Mouse (Mus musculus) retina, embryonic 14.5 days (tissue): Measurements from ENCODE around the gene Susd4.

Source experiments
- DNase-seq: peaks from one replicate; pipeline ENCODE4 v3.0.0-alpha.2; 2015; ENCODE audit warnings: low spot score

Gene Susd4

GRCm38 (mm10) chr1:182763716-182764461 is at the start of gene Susd4:
TSS of gene Susd4 (plus strand) at chr1:182763860.
- DNase-seq = peak; percentile 79

DNA sequence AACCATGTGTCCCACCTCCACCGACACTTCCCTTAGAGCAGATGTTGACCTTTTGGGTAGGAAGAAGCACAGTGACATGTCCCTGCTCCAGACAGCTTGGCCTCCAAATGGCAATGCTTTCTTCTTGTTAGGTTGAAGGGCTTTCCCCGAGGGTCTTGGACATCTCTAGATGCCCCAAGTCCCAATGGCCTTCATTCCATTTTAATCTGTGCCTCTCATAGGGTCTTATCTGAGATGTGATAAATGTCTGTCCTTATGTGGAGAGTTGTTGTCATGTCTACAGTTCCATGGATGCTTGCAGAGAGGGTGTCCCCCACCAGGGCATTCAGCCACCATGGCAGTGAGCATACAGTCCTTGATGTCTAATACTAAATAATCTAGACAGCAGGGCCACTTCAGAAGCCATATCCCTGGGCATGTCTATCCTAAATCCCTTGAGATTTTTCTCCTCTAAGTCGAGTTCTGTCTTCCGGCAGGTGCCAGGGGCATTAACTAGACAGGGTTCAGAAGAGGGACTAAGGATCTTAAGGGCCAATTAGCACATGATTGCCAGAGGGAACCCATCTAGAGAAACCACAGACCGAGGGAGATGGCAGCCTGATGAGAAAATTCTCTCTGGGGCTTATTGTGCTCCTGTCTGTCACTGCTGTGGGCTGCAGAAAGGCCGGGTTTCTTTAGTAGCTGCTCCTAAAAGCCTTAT is 49.3 kb upstream of the Susd4 start:
- no peak for DNase-seq

DNA sequence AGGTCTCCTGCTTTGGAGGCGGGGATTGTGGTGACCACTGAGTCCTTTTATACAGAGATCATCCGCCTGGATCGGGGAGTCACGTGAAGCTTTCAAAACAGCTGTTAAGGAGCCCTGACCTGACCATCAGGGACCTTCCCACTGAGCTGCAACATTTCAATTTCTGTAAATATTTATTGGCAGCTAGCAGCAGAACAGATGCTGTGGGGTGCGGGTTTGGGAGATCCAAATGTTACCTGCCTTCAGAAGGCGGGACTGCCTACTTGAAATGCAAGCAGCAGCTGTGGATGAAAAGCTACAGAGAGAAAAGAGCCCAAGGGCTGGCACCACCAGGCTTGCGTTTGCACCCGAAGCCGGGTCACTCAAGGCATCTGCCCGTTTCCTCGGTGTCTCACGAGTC is 36.1 kb upstream of the Susd4 start:
- no peak for DNase-seq

GRCm38 (mm10) chr1:182729002-182729401 is 34.7 kb upstream of the Susd4 start:
- no peak for DNase-seq

GRCm38 (mm10) chr1:182732695-182733094 is 31.0 kb upstream of the Susd4 start:
- no peak for DNase-seq

DNA sequence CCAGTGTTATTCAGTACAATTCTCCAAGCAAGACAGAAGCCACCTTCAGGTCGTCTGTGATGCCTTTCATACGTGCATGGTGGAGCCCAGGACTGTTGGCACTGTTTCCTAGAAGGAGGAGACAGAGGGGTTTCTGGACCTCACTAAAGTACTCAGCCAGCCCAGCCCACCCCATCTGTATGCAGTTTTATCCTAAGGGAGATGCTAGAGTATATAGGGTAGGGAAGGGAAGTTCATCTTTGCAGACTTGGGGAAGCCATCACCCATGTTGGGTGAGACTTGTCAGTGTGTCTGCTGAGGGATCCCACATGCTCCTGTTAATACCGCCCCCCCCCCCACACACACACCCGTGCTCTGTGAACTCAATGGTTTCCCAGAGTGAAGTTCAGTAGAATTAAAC is 27.8 kb upstream of the Susd4 start:
- DNase-seq = no peak

DNA sequence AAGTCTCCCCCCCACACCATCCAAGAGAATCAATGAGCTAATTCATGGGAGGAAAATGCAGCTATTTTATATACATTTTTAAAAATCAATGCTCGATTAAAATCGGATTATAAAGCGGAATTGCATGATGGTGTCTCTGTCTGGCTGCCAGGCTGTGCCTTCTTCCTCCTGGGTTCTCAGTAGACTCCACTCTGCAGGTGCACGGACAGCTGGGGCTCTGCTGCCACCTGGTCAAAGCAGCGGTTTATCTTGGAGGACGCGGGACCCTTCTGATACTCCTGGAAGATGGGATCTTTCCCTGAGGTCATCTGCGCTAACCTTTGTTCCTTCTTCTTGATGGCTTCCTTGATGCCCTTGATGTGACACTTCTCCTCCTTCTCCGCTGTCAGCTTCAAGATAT is 16.6 kb upstream of the Susd4 start:
- DNase-seq = no peak

- DNase-seq = no peak
Observed at GRCm38 (mm10) chr1:182747834-182748233, 15.8 kb upstream of the Susd4 start.

DNA sequence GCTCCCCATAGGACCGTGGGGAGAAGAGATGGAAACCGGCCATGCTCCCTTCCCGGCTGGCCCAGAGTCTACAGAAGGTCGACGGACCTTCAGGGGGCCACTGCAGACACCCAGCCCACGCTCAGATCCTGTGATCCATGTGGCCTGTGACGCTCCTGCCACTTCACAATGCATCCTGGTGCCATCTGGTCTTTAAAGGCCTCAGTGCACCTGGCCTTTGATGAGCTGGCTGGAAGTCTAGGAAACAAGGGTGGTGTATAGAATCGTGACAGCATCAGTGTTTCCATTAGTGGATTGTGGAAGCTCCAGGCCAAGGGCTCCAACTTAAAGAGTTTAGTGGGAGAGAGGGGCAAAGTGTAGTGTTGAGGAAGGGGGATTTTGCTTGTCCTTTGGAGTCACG is 14.6 kb upstream of the Susd4 start, which contains the start of gene Ccdc185:
Gene Ccdc185, minus strand, starts transcription at position 101 of the 400 bp plus-strand sequence.
- DNase-seq = no peak

GRCm38 (mm10) chr1:182751301-182751700 is 12.4 kb upstream of the Susd4 start:
- no peak for DNase-seq

- DNase-seq = no peak
Observed at GRCm38 (mm10) chr1:182753694-182754093, 10.0 kb upstream of the Susd4 start.

GRCm38 (mm10) chr1:182754865-182755264 is 8.8 kb upstream of the Susd4 start:
- no peak for DNase-seq

DNA sequence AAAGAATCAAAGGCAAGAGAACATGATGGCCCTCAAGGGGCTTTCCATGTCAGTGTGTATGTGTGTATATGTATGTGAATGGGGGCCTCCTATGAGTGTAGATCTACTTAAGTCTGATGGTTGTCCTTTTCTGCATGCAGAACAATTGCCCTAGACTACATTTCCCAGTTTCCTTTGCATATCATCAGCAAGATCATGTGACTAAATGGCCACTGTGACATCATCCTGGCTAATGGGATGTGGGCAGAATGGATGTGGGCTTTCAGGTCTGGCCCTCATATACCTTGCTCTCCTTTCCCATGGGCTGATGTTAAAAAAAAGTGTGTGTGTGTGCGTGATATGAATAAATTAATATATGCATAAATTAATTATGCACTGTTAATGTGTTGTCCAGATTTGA is 4.9 kb upstream of the Susd4 start:
- no peak for DNase-seq

GRCm38 (mm10) chr1:182763191-182763715 is 407 bp upstream of the Susd4 start:
- DNase-seq = no peak

GRCm38 (mm10) chr1:182764541-182765281 is 1.1 kb downstream of the Susd4 start:
- DNase-seq = peak; percentile 57

DNA sequence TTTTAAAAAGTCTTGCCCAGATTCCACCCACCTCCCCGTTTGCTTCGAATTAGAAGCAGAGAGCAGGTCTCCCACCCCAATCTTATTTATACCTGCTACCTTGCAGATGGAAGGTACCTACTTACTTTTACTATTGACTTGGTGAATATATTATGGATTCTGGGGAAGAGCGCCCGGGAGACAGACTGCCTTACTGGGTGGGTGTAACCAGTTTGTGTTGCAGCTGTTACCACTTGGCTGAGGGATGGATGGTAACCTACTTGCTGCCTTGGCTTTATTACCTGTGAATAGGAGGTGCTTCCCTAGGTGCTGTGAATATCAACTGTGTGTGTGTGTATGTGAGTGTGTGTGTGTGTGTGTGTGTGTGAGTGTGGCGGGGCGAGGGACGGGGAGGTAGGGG is 11.9 kb downstream of the Susd4 start:
- no peak for DNase-seq

DNA sequence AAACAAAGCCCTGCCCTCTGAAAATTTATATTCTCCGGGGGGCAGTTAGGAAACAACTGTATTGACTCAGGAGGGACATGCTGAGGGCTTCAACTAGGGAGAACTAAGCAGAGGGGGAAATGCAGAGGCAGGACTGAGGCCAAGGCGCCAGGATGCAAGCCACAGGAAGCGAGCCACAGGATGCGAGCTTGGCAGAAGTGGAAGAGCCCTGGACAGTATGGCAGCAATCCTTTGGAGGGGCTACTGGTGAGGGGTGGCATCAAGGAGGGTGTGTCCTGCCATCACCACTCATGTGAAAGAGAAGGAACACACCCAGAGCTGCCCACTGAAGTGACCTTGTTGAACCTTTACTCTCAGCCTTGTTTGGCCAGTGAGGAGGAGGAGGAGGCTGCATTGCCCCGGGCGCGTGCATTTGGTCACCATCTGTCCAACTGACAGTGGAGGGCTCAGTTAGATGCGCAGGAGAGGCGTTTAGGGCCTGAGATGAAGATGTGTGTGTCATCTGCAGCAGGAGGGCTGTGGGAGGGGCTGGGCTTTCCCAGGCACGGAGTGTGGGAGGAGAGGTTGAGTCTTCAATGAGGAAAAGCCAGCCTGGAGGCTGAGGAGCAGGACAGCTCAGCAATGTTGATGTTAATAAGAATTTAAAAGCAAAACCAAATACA is 13.2 kb downstream of the Susd4 start:
- DNase-seq = no peak

- no peak for DNase-seq
Observed at GRCm38 (mm10) chr1:182778225-182778624, 14.6 kb downstream of the Susd4 start.

DNA sequence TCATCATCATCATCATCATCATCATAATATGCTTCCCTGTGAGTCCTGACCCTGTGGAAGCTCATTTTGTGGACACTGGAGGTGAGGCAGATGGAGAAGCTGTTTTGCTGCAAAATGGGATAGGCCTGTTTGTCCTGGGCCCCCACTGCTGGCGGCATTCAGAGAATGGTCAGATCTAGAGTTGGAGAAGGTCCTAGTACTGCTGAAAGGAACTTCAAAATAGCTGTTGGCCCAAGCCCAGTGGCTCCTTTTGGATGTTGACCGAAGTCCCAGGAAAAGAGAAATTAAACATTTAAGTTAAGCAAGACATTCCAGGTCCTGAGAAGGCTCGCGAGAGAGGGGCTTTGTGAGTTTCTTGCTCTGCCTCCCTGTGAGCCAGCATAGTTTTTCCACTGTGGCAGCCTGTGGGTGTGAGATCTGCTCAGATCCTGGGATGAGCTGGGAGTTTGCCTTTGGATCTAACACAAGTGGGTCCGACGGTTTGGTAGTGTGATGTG is 15.4 kb downstream of the Susd4 start:
- no peak for DNase-seq

DNA sequence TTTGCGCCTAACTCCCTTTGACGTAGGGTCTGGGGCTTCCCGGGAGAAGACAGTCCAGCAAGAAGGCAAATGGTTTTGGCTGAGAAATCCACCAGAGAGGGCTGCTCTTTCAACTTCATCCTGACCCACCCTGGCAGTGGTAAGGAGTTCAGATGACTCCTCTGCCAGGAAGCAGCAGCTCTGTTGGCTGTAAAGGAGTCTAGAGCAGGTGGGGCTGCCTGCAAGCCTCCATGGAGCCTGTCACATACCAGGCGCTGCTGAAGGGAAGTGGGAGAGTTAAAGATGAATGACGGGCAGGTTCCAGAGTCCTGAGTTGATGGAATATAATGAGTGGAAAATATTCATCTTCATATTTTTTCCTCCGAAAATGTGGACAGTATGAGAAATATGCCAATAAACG is 20.1 kb downstream of the Susd4 start:
- DNase-seq = no peak

DNA sequence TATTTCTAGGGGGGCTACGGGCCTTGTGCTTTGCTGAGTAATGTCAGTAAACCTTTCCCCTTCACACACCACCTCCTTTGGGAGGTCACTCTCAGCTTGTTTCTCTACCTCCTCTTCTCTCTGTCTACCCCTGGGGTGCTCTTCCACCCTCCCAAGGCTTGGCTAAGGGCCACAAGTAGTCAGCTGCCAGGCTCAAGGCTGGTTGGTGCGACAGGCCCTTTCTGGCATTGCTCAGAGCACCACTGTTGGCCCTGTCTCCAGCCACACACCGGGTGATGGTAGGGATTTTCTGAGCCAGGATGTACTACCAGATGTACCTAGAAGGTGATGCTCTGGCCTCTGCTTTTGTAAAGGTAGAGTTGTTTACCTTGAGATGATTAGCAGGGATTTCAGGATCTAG is 21.1 kb downstream of the Susd4 start:
- no peak for DNase-seq

DNA sequence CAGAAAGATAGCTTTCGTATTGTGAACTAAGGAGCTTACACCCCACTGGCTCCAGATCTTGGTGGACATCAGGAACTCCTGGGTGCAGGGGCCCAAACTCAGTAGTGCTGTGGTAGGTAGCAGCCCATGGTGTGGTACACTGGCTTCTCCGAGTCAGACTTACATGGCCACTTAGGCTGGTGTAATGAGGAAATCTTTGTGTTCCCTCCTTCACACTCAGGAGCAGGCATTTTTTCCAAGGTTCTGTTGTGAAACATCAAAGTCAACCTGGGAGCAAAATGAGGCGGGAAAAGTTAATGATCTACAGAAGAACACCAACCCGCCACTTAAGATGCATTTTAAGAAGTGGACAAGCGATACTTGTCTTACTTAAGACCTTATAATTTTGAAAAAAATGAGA is 21.8 kb downstream of the Susd4 start:
- DNase-seq = no peak
